9 mouse cellular contexts compared by ENCODE assay signal in genomic region chr5:128981607-128982006, GRCm38 (mm10). TPM values are rescaled to one million over a fixed set of nuclear protein-coding genes. Genes with fewer than 3 reads are reported as not detected.
A peak's percentile ranks its signal among the peaks of the same experiment; 100 is the strongest.
DNase-seq lines count a peak whose midpoint lies in the region; ATAC-seq and TF ChIP-seq lines count a peak whose summit lies in the region.
"Had no signal": no experiment of that assay in that cellular context is flagged by ENCODE, and none has a peak within 500 bp of the region (broad histone marks: within the 10 kb centered on the region; RNA-seq: fewer than 3 reads in every experiment).

No protein-coding gene starts in this region.

- peak; percentile 56; the same call in 1 of the 2 replicates for ATAC-seq in erythroid progenitor cell, adult 5-6 weeks (replicated peaks; ENCODE audit: low FRiP score, poor library complexity, severe bottlenecking)
- ATAC-seq in hindbrain, embryonic 11.5 days (ENCODE audit: low FRiP score): 0 out of 2 replicates have a peak, but pooled peaks have one; percentile 47
- peak; percentile 84 for ATAC-seq in megakaryocyte-erythroid progenitor cell, adult 5-6 weeks (replicated peaks; ENCODE audit: low FRiP score, low TSS enrichment, poor library complexity, severe bottlenecking)

- peak; percentile 76 for TF ChIP-seq CTCF in gastrocnemius, adult 2 months (IDR thresholded peaks at IDR 0.05)
- TF ChIP-seq CTCF in left cerebral cortex, adult 2 months (IDR thresholded peaks at IDR 0.05): peak; percentile 76
- TF ChIP-seq CTCF in spleen, adult 2 months (IDR thresholded peaks at IDR 0.05; ENCODE audit: extremely low read depth, insufficient read depth, insufficient read length, insufficient replicate concordance): peak; percentile 81; the same call in 1 of the 2 replicates

- no peak overlapping the region for H3K4me2 ChIP-seq in hindbrain, embryonic 11.5 days (replicated peaks; ENCODE audit: low read depth, low read length)

- H3K36me3 ChIP-seq in hindbrain, embryonic 11.5 days (ENCODE audit: control insufficient read depth, insufficient read depth, low read length): 0 out of 2 replicates have a peak, but pooled peaks cover 3% of the 10 kb centered on the region
- no peaks in the 10 kb centered on the region for H3K36me3 ChIP-seq in spleen, adult 2 months (ENCODE audit: control insufficient read depth, insufficient read depth, low read length)

- no peaks in the 10 kb centered on the region for H3K27me3 ChIP-seq in hindbrain, embryonic 11.5 days (ENCODE audit: control insufficient read depth, insufficient read depth, low read length)
- no peaks in the 10 kb centered on the region for H3K27me3 ChIP-seq in spleen, adult 2 months (ENCODE audit: control insufficient read depth, insufficient read depth, low read length)

- TF ChIP-seq POLR2A in spleen, adult 2 months (IDR thresholded peaks at IDR 0.05; ENCODE audit: low read depth, low read length): no peak

- peak; percentile 77 for DNase-seq in gastrocnemius, adult 2 months
- no peak for DNase-seq in gastrocnemius, postnatal 25 days
- DNase-seq in c-Kit-positive CD71-negative TER-119-negative erythroid progenitor cells, embryonic 14.5 days (ENCODE audit: low read depth): peak; percentile 44
- DNase-seq in hindbrain, embryonic 11.5 days (ENCODE audit: low spot score): peak; percentile 88
- peak; percentile 43 to 80 for DNase-seq in left cerebral cortex, adult 2 months (ENCODE audit: extremely low spot score in 1 of 2, low spot score in 2 of 2)
- DNase-seq in spleen, adult 2 months (ENCODE audit: low read depth in 1 of 2, low spot score in 2 of 2): peak; percentile 26 to 64

- H3K4me3 ChIP-seq in gastrocnemius, adult 2 months: no peak overlapping the region
- H3K4me3 ChIP-seq in hindbrain, embryonic 11.5 days (ENCODE audit: low read depth, low read length): no peak overlapping the region
- no peak overlapping the region for H3K4me3 ChIP-seq in left cerebral cortex, adult 2 months
- no peak overlapping the region for H3K4me3 ChIP-seq in spleen, adult 2 months (ENCODE audit: extremely low read depth, insufficient read depth, insufficient read length)

- intact Hi-C loops in gastrocnemius, adult 2 months (cut with DNase I): no loop called here
- intact Hi-C loops in left cerebral cortex, adult 2 months (cut with DNase I): loop anchor here (2.0 kb wide), 1 partner anchor 251 kb away; no protein-coding TSS in a partner anchor

- H3K9ac ChIP-seq in hindbrain, embryonic 11.5 days (ENCODE audit: low read depth, low read length): no peak overlapping the region

- H3K9me3 ChIP-seq in hindbrain, embryonic 11.5 days (ENCODE audit: control insufficient read depth, low read length): no peaks in the 10 kb centered on the region

- 29% methylated on average over 12 of the region's 12 CpGs for WGBS in hindbrain, embryonic 11.5 days
- 39% methylated on average over 12 of the region's 12 CpGs for WGBS in spleen, adult 2 months

- H3K27ac ChIP-seq in gastrocnemius, adult 2 months: no peak overlapping the region
- no peak overlapping the region for H3K27ac ChIP-seq in hindbrain, embryonic 11.5 days (ENCODE audit: low read depth, low read length)
- H3K27ac ChIP-seq in left cerebral cortex, adult 2 months: no peak overlapping the region
- H3K27ac ChIP-seq in spleen, adult 2 months (ENCODE audit: insufficient read depth, low read length): no peak overlapping the region
- H3K27ac ChIP-seq: macrophage had no signal

- H3K4me1 ChIP-seq in hindbrain, embryonic 11.5 days (replicated peaks; ENCODE audit: control insufficient read depth, insufficient read depth, low read length): no peaks in the 10 kb centered on the region
- peaks cover 7% of the 10 kb centered on the region; the same call in 1 of the 2 replicates for H3K4me1 ChIP-seq in spleen, adult 2 months (ENCODE audit: control insufficient read depth, insufficient read depth, insufficient read length)

RNA-seq across cellular contexts. Expression of gene Stx2, which starts 26.8 kb away (rescaled TPM):
- 1 to 10 TPM; 6.3 to 7.8 TPM for total RNA-seq in gastrocnemius, adult 2 months (2021)
- total RNA-seq in gastrocnemius, postnatal 25 days (2021): 1 to 10 TPM; 7.8 to 8.8 TPM
- 224 and 258 TPM in 2 replicates for total RNA-seq in erythroid progenitor cell, adult 5-6 weeks (2015; ENCODE audit: low replicate concordance)
- 312 and 368 TPM in 2 replicates for total RNA-seq in erythroid progenitor cell, adult 5-6 weeks (2017; ENCODE audit: low replicate concordance)
- polyA plus RNA-seq in hindbrain, embryonic 11.5 days (2014; fragmentation: Nextera tagmentation; extraction: Ambion mirVana): 25.1 and 31.0 TPM in 2 replicates
- total RNA-seq in left cerebral cortex, adult 2 months (2021): 10 to 100 TPM; 17.8 to 21.8 TPM
- total RNA-seq in megakaryocyte-erythroid progenitor cell, adult 5-6 weeks (2014; fragmentation: Nextera tagmentation): 126 and 134 TPM in 2 replicates
- 101 and 146 TPM in 2 replicates for total RNA-seq in megakaryocyte-erythroid progenitor cell, adult 5-6 weeks (2017)
- polyA plus RNA-seq in spleen, adult 2 months (2012; rRNA removed): 27.3 and 27.7 TPM in 2 replicates

RNA-seq across cellular contexts. Expression of gene Rimbp2, which starts 28.3 kb away (rescaled TPM):
- under 1 TPM in 1 of 2 experiments, not detected in 1; 0.05 TPM for total RNA-seq in gastrocnemius, adult 2 months (2021)
- total RNA-seq in gastrocnemius, postnatal 25 days (2021): not detected
- total RNA-seq in erythroid progenitor cell, adult 5-6 weeks (2015; ENCODE audit: low replicate concordance): 1.3 TPM in 1 of 2 replicates, not detected in the other
- not detected in 2 replicates for total RNA-seq in erythroid progenitor cell, adult 5-6 weeks (2017; ENCODE audit: low replicate concordance)
- polyA plus RNA-seq in hindbrain, embryonic 11.5 days (2014; fragmentation: Nextera tagmentation; extraction: Ambion mirVana): 1.2 and 1.4 TPM in 2 replicates
- total RNA-seq in left cerebral cortex, adult 2 months (2021): 100 to 1,000 TPM; 142 to 147 TPM
- total RNA-seq in megakaryocyte-erythroid progenitor cell, adult 5-6 weeks (2014; fragmentation: Nextera tagmentation): not detected in 2 replicates
- total RNA-seq in megakaryocyte-erythroid progenitor cell, adult 5-6 weeks (2017): not detected in 2 replicates
- not detected in 2 replicates for polyA plus RNA-seq in spleen, adult 2 months (2012; rRNA removed)
- polyA plus RNA-seq: macrophage had no signal

RNA-seq across cellular contexts. Expression of gene Ran, which starts 38.3 kb away (rescaled TPM):
- total RNA-seq in gastrocnemius, adult 2 months (2021): 10 to 100 TPM; 78.9 to 94.0 TPM
- total RNA-seq in gastrocnemius, postnatal 25 days (2021): 10 to 100 TPM; 64.7 to 81.1 TPM
- total RNA-seq in erythroid progenitor cell, adult 5-6 weeks (2015; ENCODE audit: low replicate concordance): 305 and 343 TPM in 2 replicates
- 152 and 197 TPM in 2 replicates for total RNA-seq in erythroid progenitor cell, adult 5-6 weeks (2017; ENCODE audit: low replicate concordance)
- polyA plus RNA-seq in hindbrain, embryonic 11.5 days (2014; fragmentation: Nextera tagmentation; extraction: Ambion mirVana): 799 and 828 TPM in 2 replicates
- total RNA-seq in left cerebral cortex, adult 2 months (2021): 100 to 1,000 TPM; 152 to 166 TPM
- 542 and 563 TPM in 2 replicates for total RNA-seq in megakaryocyte-erythroid progenitor cell, adult 5-6 weeks (2014; fragmentation: Nextera tagmentation)
- 903 and 978 TPM in 2 replicates for total RNA-seq in megakaryocyte-erythroid progenitor cell, adult 5-6 weeks (2017)
- polyA plus RNA-seq in spleen, adult 2 months (2012; rRNA removed): 49.7 and 64.5 TPM in 2 replicates

Comparison
In these comparisons a context has a peak if more than half of its experiments do, and no peak if none do; other contexts are left out.
1. RNA of gene Stx2, which starts 26.8 kb away (total RNA-seq): 224 to 368 TPM in erythroid progenitor cell, adult 5-6 weeks and 101 to 146 TPM in megakaryocyte-erythroid progenitor cell, adult 5-6 weeks; 17.8 to 21.8 TPM in left cerebral cortex, adult 2 months, 7.8 to 8.8 TPM in gastrocnemius, postnatal 25 days and 6.3 to 7.8 TPM in gastrocnemius, adult 2 months; every median in the first group is over 4 times any median in the second.
2. RNA of gene Rimbp2, which starts 28.3 kb away (total RNA-seq): 142 to 147 TPM in left cerebral cortex, adult 2 months; 1.3 TPM in erythroid progenitor cell, adult 5-6 weeks, 0.05 TPM in gastrocnemius, adult 2 months, not detected in gastrocnemius, postnatal 25 days and not detected in megakaryocyte-erythroid progenitor cell, adult 5-6 weeks; every median in the first group is over 10 times any median in the second.
3. Peak in every context shown above with its lines, with median percentiles within 50 percentile points of each other: CTCF ChIP-seq and ATAC-seq.